Comparison of ENCODE assay signal across 8 mouse cellular contexts in the genomic region with DNA sequence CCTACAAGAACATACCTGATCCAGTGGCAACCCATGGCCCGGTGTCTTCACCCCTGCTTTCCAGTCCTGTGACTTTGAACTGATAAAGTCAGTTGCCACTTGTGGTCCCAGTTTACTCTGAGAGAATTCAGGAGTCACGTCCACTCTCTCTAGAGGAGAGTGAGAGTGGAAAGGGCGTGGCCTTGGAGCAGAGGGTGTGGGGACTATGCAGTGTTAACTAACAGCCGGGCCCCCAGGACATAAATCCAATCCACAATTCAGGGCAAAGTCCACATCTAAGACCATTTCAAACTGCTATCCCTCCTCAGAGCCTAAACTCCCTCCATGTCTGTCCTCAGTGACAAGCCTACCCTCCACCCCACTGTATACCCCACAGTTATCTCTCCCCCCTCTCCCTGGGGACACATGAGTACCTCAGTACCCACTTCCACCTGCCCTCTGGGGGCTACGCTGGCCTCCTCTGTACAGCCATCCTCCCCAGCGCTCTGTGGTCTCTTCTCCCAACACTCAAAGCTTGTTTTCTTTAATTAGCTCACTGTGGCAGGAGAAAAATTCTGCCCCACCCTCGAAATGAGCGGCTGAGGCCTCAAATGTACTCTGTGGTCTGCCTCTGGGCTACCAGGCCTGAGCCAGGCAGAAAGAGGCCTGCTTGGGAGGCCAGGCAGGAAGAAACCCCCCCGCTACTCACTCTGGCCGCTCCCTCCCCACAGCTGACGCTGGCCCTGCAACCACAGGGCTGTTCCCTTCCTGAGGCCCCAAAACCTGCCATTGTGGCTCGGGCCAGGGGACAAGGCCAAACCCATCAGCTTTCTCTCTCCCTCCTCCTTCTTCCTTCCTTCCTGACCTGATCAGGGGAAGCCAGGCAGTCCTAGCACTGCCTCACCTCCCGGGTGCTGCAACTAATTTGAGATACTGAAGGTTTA. TPM values are rescaled to one million over a fixed set of nuclear protein-coding genes. Genes with fewer than 3 reads are reported as not detected.
DNase-seq lines count a peak whose midpoint lies in the region; ATAC-seq and TF ChIP-seq lines count a peak whose summit lies in the region.

No protein-coding gene starts in this region.

- no peak overlapping the region for H3K4me2 ChIP-seq in neural tube, embryonic 11.5 days (ENCODE audit: low read depth)
- H3K4me2 ChIP-seq in intestine, embryonic 15.5 days (replicated peaks) = peak overlapping the region; percentile 45
- H3K4me2 ChIP-seq in midbrain, postnatal 0 days (ENCODE audit: low read depth, low read length, poor library complexity, severe bottlenecking) = no peak overlapping the region

- H3K9ac ChIP-seq in neural tube, embryonic 11.5 days (ENCODE audit: low read length) = no peak overlapping the region; the same call in 1 of the 2 replicates
- H3K9ac ChIP-seq in intestine, embryonic 15.5 days = peak overlapping the region; percentile 24; the same call in 1 of the 2 replicates
- no peak overlapping the region for H3K9ac ChIP-seq in midbrain, postnatal 0 days (replicated peaks; ENCODE audit: low read length, poor library complexity, severe bottlenecking)

- H3K36me3 ChIP-seq in neural tube, embryonic 11.5 days (ENCODE audit: control insufficient read depth, insufficient read depth, low read length) = no peaks in the 10 kb centered on the region
- H3K36me3 ChIP-seq in intestine, embryonic 15.5 days = no peaks in the 10 kb centered on the region
- H3K36me3 ChIP-seq in midbrain, postnatal 0 days (ENCODE audit: insufficient read depth, low read length) = no peaks in the 10 kb centered on the region

- WGBS in neural tube, embryonic 11.5 days = 75% methylated on average over 13 of the region's 13 CpGs
- 31% methylated on average over 13 of the region's 13 CpGs for WGBS in intestine, embryonic 15.5 days
- WGBS in midbrain, postnatal 0 days = 79% methylated on average over 13 of the region's 13 CpGs

- H3K4me3 ChIP-seq in neural tube, embryonic 11.5 days (ENCODE audit: low read depth, low read length) = no peak overlapping the region
- H3K4me3 ChIP-seq in intestine, embryonic 15.5 days (replicated peaks) = no peak overlapping the region
- no peak overlapping the region for H3K4me3 ChIP-seq in midbrain, postnatal 0 days (ENCODE audit: low read depth, low read length)

- no peak overlapping the region for H3K27ac ChIP-seq in neural tube, embryonic 11.5 days (ENCODE audit: low read depth, low read length)
- H3K27ac ChIP-seq in intestine, embryonic 15.5 days = peak overlapping the region; percentile 90
- H3K27ac ChIP-seq in midbrain, postnatal 0 days (ENCODE audit: low read depth, low read length) = no peak overlapping the region

- no peak for TF ChIP-seq CTCF in midbrain, postnatal 0 days (IDR thresholded peaks at IDR 0.05)

- peak; percentile 37 for DNase-seq in neural tube, embryonic 11.5 days (ENCODE audit: low spot score)
- no peak for DNase-seq in neural tube, embryonic 10.5 days (ENCODE audit: extremely low spot score, low spot score)
- DNase-seq in fibroblast of lung, adult 2 months (ENCODE audit: low read depth) = peak; percentile 67
- no peak for DNase-seq in ovary, adult 18-20 months (ENCODE audit: low spot score)
- no peak for DNase-seq in cerebellum, adult 9-10 months
- no peak for DNase-seq in midbrain, postnatal 0 days (ENCODE audit: low spot score)

- H3K27me3 ChIP-seq in neural tube, embryonic 11.5 days (ENCODE audit: control insufficient read depth, insufficient read depth, low read length) = no peaks in the 10 kb centered on the region
- H3K27me3 ChIP-seq in intestine, embryonic 15.5 days (replicated peaks) = no peaks in the 10 kb centered on the region
- H3K27me3 ChIP-seq in midbrain, postnatal 0 days (ENCODE audit: insufficient read depth, low read length) = no peaks in the 10 kb centered on the region

- no peaks in the 10 kb centered on the region for H3K9me3 ChIP-seq in neural tube, embryonic 11.5 days (ENCODE audit: control insufficient read depth, low read length)
- H3K9me3 ChIP-seq in intestine, embryonic 15.5 days = no peaks in the 10 kb centered on the region
- no peaks in the 10 kb centered on the region for H3K9me3 ChIP-seq in midbrain, postnatal 0 days (ENCODE audit: low read length)

- H3K4me1 ChIP-seq in neural tube, embryonic 11.5 days (ENCODE audit: control insufficient read depth, insufficient read depth, low read length) = no peaks in the 10 kb centered on the region
- peaks cover 41% of the 10 kb centered on the region for H3K4me1 ChIP-seq in intestine, embryonic 15.5 days (replicated peaks)
- no peaks in the 10 kb centered on the region for H3K4me1 ChIP-seq in midbrain, postnatal 0 days (ENCODE audit: insufficient read depth, low read length)

- no peak for ATAC-seq in neural tube, embryonic 11.5 days (ENCODE audit: insufficient read depth, low FRiP score, low TSS enrichment)
- ATAC-seq in intestine, embryonic 15.5 days = peak; percentile 73
- ATAC-seq in megakaryocyte progenitor cell, adult 5-6 weeks (replicated peaks; ENCODE audit: poor library complexity) = peak; percentile 77
- no peak for ATAC-seq in midbrain, postnatal 0 days (ENCODE audit: low FRiP score)

RNA-seq across cellular contexts. Expression of a gene that starts 31.4 kb away (rescaled TPM):
- polyA plus RNA-seq in neural tube, embryonic 11.5 days (2014; fragmentation: Nextera tagmentation; extraction: Ambion mirVana) = 15.2 and 17.6 TPM in 2 replicates
- 14.8 and 15.3 TPM in 2 replicates for polyA plus RNA-seq in intestine, embryonic 15.5 days (2015; fragmentation: Nextera tagmentation; extraction: Ambion mirVana)
- 12.6 and 14.4 TPM in 2 replicates for total RNA-seq in megakaryocyte progenitor cell, adult 5-6 weeks (2015)
- 16.7 and 16.8 TPM in 2 replicates for total RNA-seq in megakaryocyte progenitor cell, adult 5-6 weeks (2017)
- total RNA-seq in midbrain, postnatal 0 days (2014; rRNA removed) = 13.2 and 20.6 TPM in 2 replicates
- polyA plus RNA-seq in midbrain, postnatal 0 days (2015; fragmentation: Nextera tagmentation; extraction: Ambion mirVana) = 4.0 TPM in 2 replicates

Comparison
In these comparisons a context has a peak if more than half of its experiments do, and no peak if none do; other contexts are left out.
1. DNase-seq: peak in neural tube, embryonic 11.5 days (single experiment) and fibroblast of lung, adult 2 months (single experiment); none in neural tube, embryonic 10.5 days (single experiment), ovary, adult 18-20 months (single experiment), cerebellum, adult 9-10 months (single experiment) and midbrain, postnatal 0 days (single experiment).
2. ATAC-seq: peak in intestine, embryonic 15.5 days (single experiment) and megakaryocyte progenitor cell, adult 5-6 weeks (single experiment); none in neural tube, embryonic 11.5 days (single experiment) and midbrain, postnatal 0 days (single experiment).